Mouse (Mus musculus): ENCODE results near the gene Dmtf1. TPM values are rescaled to one million over a fixed set of nuclear protein-coding genes. Genes with fewer than 3 reads are reported as not detected.

Gene Dmtf1
- polyA plus RNA-seq, 1 experiment from 2014 or later = 68.6 TPM

DNA sequence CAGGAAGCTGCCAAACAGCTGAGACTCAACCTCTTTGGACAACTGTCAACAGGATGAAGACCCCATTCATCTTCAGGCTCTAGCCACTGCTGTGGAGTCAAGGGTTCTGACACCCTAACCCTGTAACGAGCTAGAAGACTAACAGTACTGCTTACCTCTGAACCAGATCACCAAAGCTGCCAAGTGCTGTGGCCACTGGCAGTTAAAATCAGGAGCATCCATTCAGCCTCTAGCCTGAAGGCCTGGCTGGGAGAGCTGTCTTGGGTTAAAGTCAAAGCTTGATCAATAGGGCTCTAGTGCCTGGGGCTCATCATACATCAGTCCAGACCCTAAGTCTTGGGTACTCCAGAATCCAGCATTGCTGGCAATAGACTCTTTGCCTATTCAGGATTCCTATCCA, 4.2 kb downstream of the Dmtf1 start:
- no peaks in the 10 kb centered on the region for H3K9me3 ChIP-seq (ENCODE audit: control insufficient read depth, low read length)
- ATAC-seq (ENCODE audit: low read depth) = no peak
- 83% methylated on average over 1 of the region's 1 CpGs for WGBS
- H3K4me2 ChIP-seq (ENCODE audit: low read depth, low read length) = no peak overlapping the region
- peaks cover 14% of the 10 kb centered on the region; the same call in 1 of the 2 replicates for H3K4me1 ChIP-seq (ENCODE audit: control insufficient read depth, insufficient read depth, low read length)
- no peaks in the 10 kb centered on the region for H3K36me3 ChIP-seq (ENCODE audit: control insufficient read depth, insufficient read depth, low read length)
- H3K27ac ChIP-seq (ENCODE audit: low read depth, low read length) = no peak overlapping the region
- no peaks in the 10 kb centered on the region for H3K27me3 ChIP-seq (ENCODE audit: control insufficient read depth, insufficient read depth, low read length)
- H3K9ac ChIP-seq (replicated peaks; ENCODE audit: low read depth, low read length) = no peak overlapping the region
- no peak overlapping the region for H3K4me3 ChIP-seq (ENCODE audit: low read depth, low read length)

DNA sequence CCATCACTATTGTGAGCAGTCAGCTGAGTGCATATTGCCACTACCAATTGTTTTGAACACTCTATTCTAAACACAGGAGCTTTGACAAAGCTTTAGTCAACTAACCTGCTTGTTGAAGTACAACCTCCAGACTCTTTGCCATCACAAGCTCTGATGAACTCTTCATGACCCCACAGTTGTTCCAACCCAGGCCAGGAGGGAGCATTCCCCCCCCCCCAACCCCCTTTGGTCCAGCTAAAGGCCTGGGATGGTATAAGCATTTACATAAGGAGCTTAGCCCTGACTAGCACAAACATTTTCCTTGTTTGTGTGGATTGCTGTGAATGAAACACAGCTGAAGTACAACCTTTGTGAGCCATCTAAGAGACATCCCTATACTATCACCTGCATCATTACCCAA, 4.8 kb downstream of the Dmtf1 start:
- ATAC-seq (ENCODE audit: low read depth) = no peak
- no peak overlapping the region for H3K4me2 ChIP-seq (ENCODE audit: low read depth, low read length)
- H3K4me3 ChIP-seq (ENCODE audit: low read depth, low read length) = no peak overlapping the region
- H3K36me3 ChIP-seq (ENCODE audit: control insufficient read depth, insufficient read depth, low read length) = no peaks in the 10 kb centered on the region
- no peak overlapping the region for H3K9ac ChIP-seq (replicated peaks; ENCODE audit: low read depth, low read length)
- H3K4me1 ChIP-seq (ENCODE audit: control insufficient read depth, insufficient read depth, low read length) = peaks cover 14% of the 10 kb centered on the region; the same call in 1 of the 2 replicates
- H3K27me3 ChIP-seq (ENCODE audit: control insufficient read depth, insufficient read depth, low read length) = no peaks in the 10 kb centered on the region
- no peaks in the 10 kb centered on the region for H3K9me3 ChIP-seq (ENCODE audit: control insufficient read depth, low read length)
- H3K27ac ChIP-seq (ENCODE audit: low read depth, low read length) = no peak overlapping the region

DNA sequence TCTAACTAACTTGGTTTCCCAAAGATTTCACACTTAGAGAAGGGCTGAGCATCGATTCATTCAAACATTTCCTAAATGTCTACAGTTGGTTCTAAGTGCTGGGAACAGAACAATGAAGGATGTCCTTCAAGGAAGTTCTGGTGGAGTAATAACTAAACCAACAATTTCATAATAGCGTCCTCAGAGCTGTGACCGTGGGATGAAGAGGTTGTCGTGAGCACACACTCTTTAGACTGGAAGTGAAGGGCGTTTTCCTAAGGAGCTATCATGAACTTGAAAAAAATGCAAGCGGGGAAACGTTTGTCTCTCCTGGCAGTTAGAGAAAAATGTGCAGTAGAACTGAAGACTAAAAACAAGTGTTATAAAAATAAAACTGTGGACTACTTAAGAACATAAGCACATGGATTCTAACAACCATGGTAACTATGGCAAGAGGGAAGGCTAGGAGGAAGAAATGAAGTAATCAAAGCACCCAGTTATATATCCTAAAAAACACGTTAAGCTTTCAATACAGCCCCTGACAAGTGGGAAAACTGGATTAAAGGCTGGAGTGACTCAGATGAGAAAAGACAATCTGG, 12.2 kb downstream of the Dmtf1 start:
- Histone ChIP-seq H3K36me3 (ENCODE audit: control insufficient read depth, insufficient read depth, low read length) (peaks cover 26% of the 10 kb centered on the region), H3K4me3 (ENCODE audit: low read depth, low read length) (no peak overlapping the region), H3K27me3 (ENCODE audit: control insufficient read depth, insufficient read depth, low read length) (no peaks in the 10 kb centered on the region), H3K27ac (ENCODE audit: low read depth, low read length) (no peak overlapping the region), H3K4me2 (ENCODE audit: low read depth, low read length) (no peak overlapping the region), H3K9me3 (ENCODE audit: control insufficient read depth, low read length) (no peaks in the 10 kb centered on the region), H3K4me1 (ENCODE audit: control insufficient read depth, insufficient read depth, low read length) (no peaks in the 10 kb centered on the region), H3K9ac (replicated peaks; ENCODE audit: low read depth, low read length) (no peak overlapping the region)
- ATAC-seq (ENCODE audit: low read depth) = no peak
- 92% methylated on average over 8 of the region's 8 CpGs for WGBS

DNA sequence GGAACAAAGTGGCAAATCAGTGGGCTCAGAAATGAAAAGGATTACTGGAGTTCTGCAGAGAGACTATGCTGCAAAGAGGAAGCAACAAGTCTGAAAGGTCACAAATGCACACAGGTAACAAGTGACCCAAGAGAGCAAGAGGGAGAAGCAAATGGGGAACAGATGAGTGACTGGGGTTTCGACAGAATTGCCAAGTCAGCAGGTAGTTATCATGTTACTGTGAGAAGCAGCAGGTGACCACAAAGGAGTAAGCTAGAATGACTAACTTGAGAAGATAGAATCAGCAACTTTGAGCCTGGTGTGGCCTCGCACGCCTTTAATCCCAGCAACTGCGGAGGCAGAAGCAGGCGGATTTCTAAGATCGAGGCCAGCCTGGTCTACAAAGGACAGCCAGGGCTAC, 19.2 kb downstream of the Dmtf1 start:
- Histone ChIP-seq H3K27me3 (ENCODE audit: control insufficient read depth, insufficient read depth, low read length) (no peaks in the 10 kb centered on the region), H3K4me1 (ENCODE audit: control insufficient read depth, insufficient read depth, low read length) (no peaks in the 10 kb centered on the region), H3K4me3 (ENCODE audit: low read depth, low read length) (no peak overlapping the region), H3K4me2 (ENCODE audit: low read depth, low read length) (no peak overlapping the region), H3K9ac (replicated peaks; ENCODE audit: low read depth, low read length) (no peak overlapping the region), H3K36me3 (ENCODE audit: control insufficient read depth, insufficient read depth, low read length) (peaks cover 15% of the 10 kb centered on the region; the same call in 1 of the 2 replicates), H3K9me3 (ENCODE audit: control insufficient read depth, low read length) (no peaks in the 10 kb centered on the region), H3K27ac (ENCODE audit: low read depth, low read length) (no peak overlapping the region)
- 93% methylated on average over 6 of the region's 6 CpGs for WGBS
- ATAC-seq (ENCODE audit: low read depth) = no peak

DNA sequence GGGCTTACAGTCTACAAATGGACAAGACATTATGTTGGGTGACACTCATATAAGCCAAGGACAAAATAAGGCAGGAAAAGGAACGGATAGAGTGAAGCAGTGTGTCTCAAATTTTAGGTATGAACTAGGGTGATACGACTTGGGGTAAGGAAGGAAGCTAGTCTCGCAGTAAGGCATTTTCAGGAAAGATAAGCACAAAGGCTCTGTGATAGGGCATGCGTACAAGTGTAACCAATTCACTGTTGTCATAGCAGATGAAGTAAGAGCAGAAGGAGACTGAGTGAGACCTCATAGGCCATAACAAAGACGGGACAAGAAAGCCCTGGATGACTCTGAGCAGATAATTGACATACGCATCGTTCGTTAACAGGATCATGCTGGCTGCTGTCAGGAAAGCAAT, 20.9 kb downstream of the Dmtf1 start:
- no peak for ATAC-seq (ENCODE audit: low read depth)
- Histone ChIP-seq H3K9me3 (ENCODE audit: control insufficient read depth, low read length) (no peaks in the 10 kb centered on the region), H3K9ac (replicated peaks; ENCODE audit: low read depth, low read length) (no peak overlapping the region), H3K27me3 (ENCODE audit: control insufficient read depth, insufficient read depth, low read length) (no peaks in the 10 kb centered on the region), H3K4me2 (ENCODE audit: low read depth, low read length) (no peak overlapping the region), H3K36me3 (ENCODE audit: control insufficient read depth, insufficient read depth, low read length) (peaks cover 26% of the 10 kb centered on the region), H3K4me3 (ENCODE audit: low read depth, low read length) (no peak overlapping the region), H3K27ac (ENCODE audit: low read depth, low read length) (no peak overlapping the region), H3K4me1 (ENCODE audit: control insufficient read depth, insufficient read depth, low read length) (no peaks in the 10 kb centered on the region)
- WGBS = 92% methylated on average over 8 of the region's 8 CpGs

DNA sequence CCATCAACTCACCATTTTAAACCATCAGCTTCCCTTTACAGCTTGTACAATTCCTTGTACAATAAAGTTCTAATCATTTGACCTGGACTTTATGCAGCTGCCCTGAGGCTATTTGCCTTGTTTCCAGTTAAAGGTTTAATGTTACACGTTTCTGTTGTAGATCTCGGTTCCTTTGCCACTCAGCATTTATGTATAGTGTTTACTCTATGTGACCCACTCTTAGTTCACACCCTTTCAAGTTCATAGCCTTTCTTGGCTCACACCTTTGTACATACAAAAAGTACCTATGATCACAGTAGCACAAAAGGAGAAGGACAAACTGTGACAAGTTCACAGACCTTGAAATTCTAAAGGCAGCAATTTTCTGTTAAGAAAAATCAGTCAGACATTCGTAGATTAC, 26.0 kb downstream of the Dmtf1 start:
- no peak overlapping the region for H3K4me2 ChIP-seq (ENCODE audit: low read depth, low read length)
- WGBS = 81% methylated on average over 3 of the region's 3 CpGs
- H3K4me3 ChIP-seq (ENCODE audit: low read depth, low read length) = no peak overlapping the region
- no peak for ATAC-seq (ENCODE audit: low read depth)
- no peaks in the 10 kb centered on the region for H3K9me3 ChIP-seq (ENCODE audit: control insufficient read depth, low read length)
- H3K27ac ChIP-seq (ENCODE audit: low read depth, low read length) = no peak overlapping the region
- H3K27me3 ChIP-seq (ENCODE audit: control insufficient read depth, insufficient read depth, low read length) = no peaks in the 10 kb centered on the region
- no peaks in the 10 kb centered on the region for H3K4me1 ChIP-seq (ENCODE audit: control insufficient read depth, insufficient read depth, low read length)
- H3K36me3 ChIP-seq (ENCODE audit: control insufficient read depth, insufficient read depth, low read length) = peaks cover 32% of the 10 kb centered on the region
- H3K9ac ChIP-seq (replicated peaks; ENCODE audit: low read depth, low read length) = no peak overlapping the region

DNA sequence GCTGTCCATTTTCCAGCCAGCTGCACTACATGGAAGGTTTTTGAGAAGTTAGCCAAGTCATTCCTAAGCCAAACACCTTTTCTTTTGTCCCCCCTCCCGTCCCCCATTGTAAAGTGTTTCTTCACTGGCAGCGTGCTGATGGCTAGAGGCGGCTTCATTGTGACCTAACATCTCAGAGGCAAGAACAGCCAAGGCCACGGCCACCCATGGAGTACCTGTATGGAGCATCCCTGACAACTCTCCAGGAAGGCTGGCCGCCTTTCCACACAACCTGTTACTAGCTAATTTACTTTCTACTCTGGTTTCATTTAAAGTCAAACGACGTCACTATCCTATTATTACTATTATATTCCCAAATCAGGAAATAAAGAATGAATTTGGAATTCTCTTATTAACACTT, 29.8 kb downstream of the Dmtf1 start:
- Histone ChIP-seq H3K9me3 (ENCODE audit: control insufficient read depth, low read length) (no peaks in the 10 kb centered on the region), H3K4me3 (ENCODE audit: low read depth, low read length) (no peak overlapping the region), H3K36me3 (ENCODE audit: control insufficient read depth, insufficient read depth, low read length) (peaks cover 52% of the 10 kb centered on the region), H3K9ac (replicated peaks; ENCODE audit: low read depth, low read length) (no peak overlapping the region), H3K4me1 (ENCODE audit: control insufficient read depth, insufficient read depth, low read length) (no peaks in the 10 kb centered on the region), H3K27me3 (ENCODE audit: control insufficient read depth, insufficient read depth, low read length) (no peaks in the 10 kb centered on the region), H3K27ac (ENCODE audit: low read depth, low read length) (no peak overlapping the region), H3K4me2 (ENCODE audit: low read depth, low read length) (no peak overlapping the region)
- 82% methylated on average over 7 of the region's 7 CpGs for WGBS
- no peak for ATAC-seq (ENCODE audit: low read depth)

DNA sequence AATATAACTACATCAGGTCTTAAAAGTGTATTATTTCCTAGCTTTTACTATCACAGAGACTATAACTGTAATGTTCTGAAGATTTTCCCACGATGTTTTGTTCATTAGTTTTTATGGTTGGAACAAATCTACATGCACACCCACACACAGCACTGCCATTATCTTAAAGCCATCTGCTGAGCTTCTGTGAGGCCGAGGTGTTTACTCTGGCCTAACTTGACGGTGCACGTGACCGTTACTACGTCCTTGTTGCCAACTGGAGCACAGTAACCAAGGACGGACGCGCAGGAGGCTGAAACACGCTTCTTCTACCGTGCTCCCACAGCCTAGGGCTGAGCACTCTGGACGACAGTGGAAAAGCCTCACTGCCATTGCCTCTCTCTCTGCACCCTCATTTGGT, 33.0 kb downstream of the Dmtf1 start:
- no peak overlapping the region for H3K9ac ChIP-seq (replicated peaks; ENCODE audit: low read depth, low read length)
- no peaks in the 10 kb centered on the region for H3K4me1 ChIP-seq (ENCODE audit: control insufficient read depth, insufficient read depth, low read length)
- H3K9me3 ChIP-seq (ENCODE audit: control insufficient read depth, low read length) = no peaks in the 10 kb centered on the region
- H3K36me3 ChIP-seq (ENCODE audit: control insufficient read depth, insufficient read depth, low read length) = peaks cover 62% of the 10 kb centered on the region
- no peak for ATAC-seq (ENCODE audit: low read depth)
- no peak overlapping the region for H3K4me3 ChIP-seq (ENCODE audit: low read depth, low read length)
- H3K27me3 ChIP-seq (ENCODE audit: control insufficient read depth, insufficient read depth, low read length) = no peaks in the 10 kb centered on the region
- H3K27ac ChIP-seq (ENCODE audit: low read depth, low read length) = no peak overlapping the region
- no peak overlapping the region for H3K4me2 ChIP-seq (ENCODE audit: low read depth, low read length)
- WGBS = 87% methylated on average over 12 of the region's 12 CpGs

DNA sequence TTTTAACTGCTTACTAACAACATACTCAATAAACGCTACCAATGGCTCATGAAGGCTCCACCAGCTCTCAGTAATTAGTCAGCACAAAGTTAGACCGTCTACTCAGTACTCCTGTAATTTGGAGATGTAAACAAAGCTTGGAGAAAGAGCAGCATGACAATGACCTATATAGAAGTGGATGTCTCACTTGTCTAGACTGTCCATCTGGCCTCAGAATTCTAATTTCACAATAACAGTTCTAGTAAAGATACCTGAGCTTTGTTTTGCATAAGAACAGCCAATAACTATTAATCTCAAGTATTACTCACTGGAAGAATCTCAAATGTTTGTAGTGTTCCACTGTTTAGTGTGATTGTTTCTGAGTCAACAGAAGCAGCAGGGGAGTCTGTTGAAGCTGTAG, 37.4 kb downstream of the Dmtf1 start:
- WGBS = 87% methylated on average over 2 of the region's 2 CpGs
- H3K36me3 ChIP-seq (ENCODE audit: control insufficient read depth, insufficient read depth, low read length) = peaks cover 60% of the 10 kb centered on the region

More for the DNA sequence above, 37.4 kb downstream of the Dmtf1 start:
- Histone ChIP-seq H3K4me2 (ENCODE audit: low read depth, low read length) (no peak overlapping the region), H3K4me3 (ENCODE audit: low read depth, low read length) (no peak overlapping the region), H3K27me3 (ENCODE audit: control insufficient read depth, insufficient read depth, low read length) (no peaks in the 10 kb centered on the region), H3K27ac (ENCODE audit: low read depth, low read length) (no peak overlapping the region), H3K9me3 (ENCODE audit: control insufficient read depth, low read length) (no peaks in the 10 kb centered on the region), H3K4me1 (ENCODE audit: control insufficient read depth, insufficient read depth, low read length) (no peaks in the 10 kb centered on the region), H3K9ac (replicated peaks; ENCODE audit: low read depth, low read length) (no peak overlapping the region)
- no peak for ATAC-seq (ENCODE audit: low read depth)
